Mouse (Mus musculus) ES-E14 (cell line): ENCODE measurements around the gene Kdm4a. TPM values are rescaled to one million over a fixed set of nuclear protein-coding genes. Genes with fewer than 3 reads are reported as not detected.

Source experiments
- DNase-seq: peaks from one replicate; pipeline ENCODE4 v3.0.0-alpha.2; 2013; ENCODE audit warnings: low read depth, low spot score
- H3K27ac ChIP-seq: 2 replicates; pipeline ENCODE4 v1.5.1; 2012; ENCODE audit warnings: low read depth, mild to moderate bottlenecking, low read length, moderate library complexity, mixed read lengths; ENCODE audit not compliant: poor library complexity, insufficient read depth, severe bottlenecking
- H3K36me3 ChIP-seq: 2 replicates; pipeline ENCODE4 v1.6.1; 2012; ENCODE audit warnings: mild to moderate bottlenecking, low read length, moderate library complexity, mixed read lengths; ENCODE audit not compliant: control insufficient read depth, poor library complexity, insufficient read depth, severe bottlenecking
- H3K4me1 ChIP-seq, 2 experiments: fragments of 150-350 bp in 1 of 2; sonication (generic) in 1 of 2; 2 replicates each; pipeline ENCODE4 v1.6.1; 2012; ENCODE audit warnings: low read length in 2 of 2, mild to moderate bottlenecking in 1 of 2, mixed read lengths in 1 of 2; ENCODE audit not compliant: control insufficient read depth in 2 of 2, insufficient read depth in 2 of 2, poor library complexity in 1 of 2
- H3K4me3 ChIP-seq, 2 experiments: fragments of 150-350 bp in 1 of 2; sonication (generic) in 1 of 2; 2 replicates each; pipeline ENCODE4 v1.5.1; 2012; ENCODE audit warnings: low read length in 2 of 2, low read depth in 1 of 2, mild to moderate bottlenecking in 1 of 2, mixed read lengths in 1 of 2; ENCODE audit not compliant: insufficient read depth in 1 of 2, poor library complexity in 1 of 2, severe bottlenecking in 1 of 2
- H3K9ac ChIP-seq: 2 replicates; pipeline ENCODE4 v1.6.1; 2012; ENCODE audit warnings: low read depth, mild to moderate bottlenecking, low read length, mixed read lengths; ENCODE audit not compliant: poor library complexity, insufficient read depth, severe bottlenecking
- H3K9me3 ChIP-seq: fragments of 150-350 bp; sonication (generic); 2 replicates; pipeline ENCODE4 v1.6.1; 2012; ENCODE audit warnings: low read depth, mild to moderate bottlenecking, low read length; ENCODE audit not compliant: control insufficient read depth, insufficient read depth
- CHD2 ChIP-seq: IDR thresholded peaks from 2 replicates; pipeline ENCODE4 v1.6.1; 2014; ENCODE audit warnings: mild to moderate bottlenecking, low read depth, low read length, inconsistent platforms
- HCFC1 ChIP-seq: IDR thresholded peaks from 2 replicates; pipeline ENCODE4 v1.6.1; 2012; ENCODE audit warnings: low read length, inconsistent platforms, borderline replicate concordance; ENCODE audit not compliant: insufficient read depth
- MAFK ChIP-seq: IDR thresholded peaks from 2 replicates; pipeline ENCODE4 v1.6.1; 2014; ENCODE audit warnings: mild to moderate bottlenecking, low read depth, low read length, inconsistent platforms; ENCODE audit not compliant: insufficient read depth
- ZC3H11A ChIP-seq: IDR thresholded peaks from 2 replicates; pipeline ENCODE4 v1.6.1; 2012; ENCODE audit warnings: low read depth, mild to moderate bottlenecking, inconsistent platforms, low read length, borderline replicate concordance
- ZNF384 ChIP-seq: IDR thresholded peaks from 2 replicates; pipeline ENCODE4 v1.6.1; 2012; ENCODE audit warnings: low read depth, low read length, inconsistent platforms
- in situ Hi-C, 2 experiments: fragments of 600-800 bp; cut with MboI; formaldehyde crosslinking; loops; one replicate each; pipeline ENCODE4 v1.15.1; 2025; ENCODE audit warnings: low sequenced_read_pairs in 2 of 2, inconsistent platforms in 1 of 2; ENCODE audit not compliant: unreplicated experiment in 2 of 2
- total RNA-seq: library from RNA; depleted of rRNA; stranded (reverse); fragments of 300-350 nt; gene quantifications from 2 replicates; pipeline ENCODE4 v1.2.3, GENCODE M21; 2012

Kdm4a gene
- total RNA-seq, 1 experiment, result 50.2 TPM

DNA sequence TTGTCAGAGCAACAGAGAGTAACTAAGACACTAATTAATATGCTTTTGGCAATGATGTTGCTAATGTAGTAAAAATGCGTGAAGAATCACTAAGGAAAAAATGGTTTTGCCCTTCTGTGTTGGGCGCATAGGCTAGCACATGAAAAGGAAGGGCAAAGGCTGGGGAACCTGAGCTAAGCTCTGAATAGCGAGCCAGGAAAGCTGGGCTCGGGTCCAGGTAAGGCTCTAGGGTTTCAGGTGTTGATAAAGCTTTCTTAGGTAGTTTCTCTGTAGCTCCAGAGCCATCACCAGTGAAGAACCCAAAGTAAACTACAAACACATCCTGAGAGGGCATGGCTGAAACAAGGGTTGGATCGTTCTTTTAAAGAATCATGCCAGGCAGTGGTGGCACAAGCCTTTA is 38.3 kb downstream of the Kdm4a start:
- in situ Hi-C loops, result no loop called here
- Histone ChIP-seq H3K9me3 (no peaks in the 10 kb centered on the region), H3K4me1 (peaks cover 3 to 4% of the 10 kb centered on the region in 2 experiments; a peak in 1 of 4 replicates), H3K27ac (no peak overlapping the region), H3K9ac (no peak overlapping the region), H3K36me3 (peaks cover 65% of the 10 kb centered on the region), H3K4me3 (no peak overlapping the region)
- no peak for DNase-seq
- TF ChIP-seq CHD2 (no peak), HCFC1 (no peak), ZNF384 (no peak)

GRCm38 (mm10) chr4:118138891-118139290 is 41.0 kb downstream of the Kdm4a start:
- Histone ChIP-seq H3K9ac (no peak overlapping the region), H3K9me3 (no peaks in the 10 kb centered on the region), H3K4me3 (no peak overlapping the region), H3K36me3 (peaks cover 45% of the 10 kb centered on the region), H3K4me1 (peaks cover 3 to 4% of the 10 kb centered on the region in 2 experiments; a peak in 1 of 4 replicates), H3K27ac (no peak overlapping the region)
- in situ Hi-C loops, result no loop called here
- TF ChIP-seq MAFK (no peak), ZC3H11A (no peak), HCFC1 (no peak), ZNF384 (no peak), CHD2 (no peak)
- DNase-seq, result no peak

DNA sequence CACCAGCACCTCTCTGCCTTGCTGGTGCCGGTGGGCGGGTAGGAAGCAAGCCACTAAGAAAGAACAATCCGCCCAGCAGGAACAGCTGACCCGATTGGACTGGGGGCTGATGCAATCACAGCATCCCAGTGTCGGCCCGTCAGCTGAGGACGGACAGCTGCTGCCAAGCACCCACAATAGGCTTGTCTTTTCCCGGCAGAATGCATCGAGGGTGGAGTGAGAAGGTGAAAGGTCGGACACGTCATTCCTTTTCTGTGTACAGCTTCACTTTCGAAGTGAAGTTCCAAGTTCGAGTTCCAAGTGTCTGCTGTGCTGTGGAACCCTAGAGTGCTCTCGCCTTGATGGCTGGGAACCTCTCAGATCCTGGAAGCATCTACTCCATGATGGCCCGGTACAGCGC is 42.0 kb downstream of the Kdm4a start:
- Histone ChIP-seq H3K9ac (no peak overlapping the region), H3K27ac (no peak overlapping the region), H3K4me3 (no peak overlapping the region), H3K9me3 (no peaks in the 10 kb centered on the region), H3K4me1 (peaks cover 3 to 4% of the 10 kb centered on the region in 2 experiments; a peak in 2 of 4 replicates), H3K36me3 (peaks cover 35% of the 10 kb centered on the region)
- in situ Hi-C loops, result no loop called here
- no peak for DNase-seq
- TF ChIP-seq CHD2, result no peak
- TF ChIP-seq MAFK, result no peak
- TF ChIP-seq ZNF384, result no peak
- TF ChIP-seq HCFC1, result no peak
- no peak for TF ChIP-seq ZC3H11A

DNA sequence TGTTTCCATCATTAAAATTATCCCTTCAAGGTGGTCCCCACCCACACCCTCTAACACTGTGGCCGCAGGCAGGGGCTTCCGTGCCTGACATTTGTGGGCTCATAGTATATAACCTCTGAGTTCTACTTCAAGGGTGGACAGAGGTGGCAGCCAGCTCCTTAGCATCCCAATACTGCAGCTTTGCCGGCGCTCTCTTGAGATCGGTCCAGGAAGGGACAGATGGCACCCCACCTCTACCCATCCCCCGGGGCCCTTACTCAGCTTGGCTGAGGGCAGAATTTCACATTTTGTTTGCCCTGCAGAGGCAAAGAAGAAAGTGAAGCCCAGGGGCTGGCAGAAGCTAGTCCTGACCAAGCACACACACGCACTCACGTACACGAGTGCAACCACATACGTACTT is 42.5 kb downstream of the Kdm4a start:
- Histone ChIP-seq H3K4me1 (peaks cover 3 to 6% of the 10 kb centered on the region in 2 experiments; a peak in 2 of 4 replicates), H3K36me3 (peaks cover 32% of the 10 kb centered on the region), H3K27ac (no peak overlapping the region), H3K9me3 (no peaks in the 10 kb centered on the region), H3K4me3 (no peak overlapping the region), H3K9ac (no peak overlapping the region)
- no peak for TF ChIP-seq CHD2
- no peak for TF ChIP-seq ZC3H11A
- TF ChIP-seq MAFK, result no peak
- no peak for TF ChIP-seq ZNF384
- TF ChIP-seq HCFC1, result no peak
- in situ Hi-C loops, result no loop called here
- no peak for DNase-seq

- in situ Hi-C loops, result no loop called here
These were observed 44.4 kb downstream of the Kdm4a start for GRCm38 (mm10) chr4:118135414-118135813.

More at GRCm38 (mm10) chr4:118135414-118135813, 44.4 kb downstream of the Kdm4a start:
- no peaks in the 10 kb centered on the region for H3K9me3 ChIP-seq
- peaks cover 20% of the 10 kb centered on the region for H3K36me3 ChIP-seq
- DNase-seq, result no peak
- peak overlapping the region; percentile 75; the same call in 1 of the 2 replicates for H3K9ac ChIP-seq
- TF ChIP-seq HCFC1 (no peak), MAFK (no peak), CHD2 (no peak), ZNF384 (no peak), ZC3H11A (no peak)
- H3K4me1 ChIP-seq, result peaks cover 3 to 7% of the 10 kb centered on the region in 2 experiments; a peak in 2 of 4 replicates
- peak overlapping the region; percentile 68 to 92; a peak in 3 of 4 replicates for H3K4me3 ChIP-seq
- H3K27ac ChIP-seq, result no peak overlapping the region
